Mouse (Mus musculus): ENCODE measurements around the gene Bzw2. TPM values are rescaled to one million over a fixed set of nuclear protein-coding genes. Genes with fewer than 3 reads are reported as not detected.
"Not testable (repeated sequence)": the region's sequence is repeated elsewhere in the genome, so short reads cannot be mapped to it uniquely, and the experiment has no call there.

Bzw2 gene
- 100 to 1,000 TPM; 105 to 125 TPM for total RNA-seq (2021)
- long read RNA-seq, experiment 1, transcript Bzw2-201 (12 exons, 1,871 nt) = major isoform, 87 of 92 reads
- long read RNA-seq, experiment 1, partial matches to known transcripts = 4 of 92 reads
- long read RNA-seq, experiment 1, other reads (novel, unspliced or antisense) = 0 of 92 reads
- long read RNA-seq, experiment 2, transcript Bzw2-201 (12 exons, 1,871 nt) = major isoform, 50 of 55 reads
- long read RNA-seq, experiment 2, partial matches to known transcripts = 3 of 55 reads
- long read RNA-seq, experiment 2, other reads (novel, unspliced or antisense) = 2 of 55 reads

- peak; percentile 54 for DNase-seq (ENCODE audit: low spot score)
Measured at GRCm38 (mm10) chr12:36157638-36158308, at the start of gene Bzw2. Gene Bzw2, minus strand, starts transcription at chr12:36158080.

- peak; percentile 56 for DNase-seq (ENCODE audit: low spot score)
Measured at GRCm38 (mm10) chr12:36207072-36207799, 49.4 kb upstream of the Bzw2 start.

- DNase-seq (ENCODE audit: low spot score) = not testable (repeated sequence)
Measured at GRCm38 (mm10) chr12:36205579-36206119, 47.8 kb upstream of the Bzw2 start.

DNA sequence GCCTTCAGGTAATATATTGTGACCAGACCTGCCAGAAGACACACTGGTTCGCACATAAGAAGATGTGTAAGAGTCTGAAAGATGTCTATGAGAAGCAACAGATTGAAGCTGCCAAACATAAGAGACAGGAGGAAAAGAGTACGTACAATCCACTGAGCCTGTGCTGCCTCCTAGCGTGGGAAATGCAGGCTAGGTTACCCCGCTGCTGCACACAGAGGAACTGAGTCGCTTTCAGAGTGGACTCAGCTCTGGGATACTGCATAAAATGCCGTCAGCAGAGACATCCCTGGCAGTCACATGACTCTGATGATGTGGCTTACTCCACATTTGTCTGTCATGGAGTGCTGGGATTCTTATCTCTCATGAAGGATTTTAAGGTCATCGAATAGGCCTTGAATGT lies 37.1 kb upstream of the Bzw2 start:
- DNase-seq (ENCODE audit: low spot score) = no peak

DNA sequence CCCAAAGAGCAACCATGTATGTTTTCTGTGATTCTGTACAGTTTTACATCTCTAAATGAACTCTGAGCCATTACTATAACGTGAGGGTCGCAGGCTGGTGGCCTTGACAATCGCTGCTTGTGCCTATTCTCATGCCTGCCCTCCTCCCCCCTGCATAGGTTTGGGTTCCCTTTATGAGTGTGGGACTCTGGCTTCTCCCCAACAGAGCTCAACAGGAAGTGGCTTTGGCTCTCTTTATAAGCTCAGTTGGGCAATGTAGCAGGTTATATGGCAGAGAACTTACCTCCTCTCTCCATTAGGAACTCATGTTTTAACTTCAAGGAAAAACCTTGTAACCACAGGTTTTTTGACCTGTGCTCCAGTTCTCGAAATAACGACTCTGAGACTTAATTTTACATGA lies 32.5 kb upstream of the Bzw2 start:
- no peak for DNase-seq (ENCODE audit: low spot score)

DNA sequence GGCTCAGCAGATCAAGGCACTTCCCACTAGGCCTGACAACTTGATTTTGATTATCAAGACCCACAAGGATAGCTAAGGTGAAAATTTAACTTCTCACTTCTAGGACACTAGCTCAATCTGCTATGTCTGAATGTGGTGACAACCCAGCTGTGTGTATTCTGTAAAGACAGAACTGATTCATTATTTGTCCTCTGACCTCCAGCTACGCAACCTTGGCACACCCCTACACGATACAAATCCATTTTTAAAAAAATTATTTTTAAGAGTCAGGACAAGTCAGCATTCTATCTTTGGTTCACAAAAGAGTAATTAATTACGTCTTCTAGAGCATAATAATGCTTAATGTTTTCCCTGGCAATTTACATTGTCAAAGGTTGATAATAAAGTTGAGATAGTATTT lies 31.7 kb upstream of the Bzw2 start:
- DNase-seq (ENCODE audit: low spot score) = no peak

- no peak for DNase-seq (ENCODE audit: low spot score)
Measured at GRCm38 (mm10) chr12:36187081-36187480, 29.2 kb upstream of the Bzw2 start.

GRCm38 (mm10) chr12:36182570-36182969 lies 24.7 kb upstream of the Bzw2 start:
- DNase-seq (ENCODE audit: low spot score) = peak; percentile 5

- DNase-seq (ENCODE audit: low spot score) = no peak
Measured at GRCm38 (mm10) chr12:36177227-36177626, 19.3 kb upstream of the Bzw2 start.

DNA sequence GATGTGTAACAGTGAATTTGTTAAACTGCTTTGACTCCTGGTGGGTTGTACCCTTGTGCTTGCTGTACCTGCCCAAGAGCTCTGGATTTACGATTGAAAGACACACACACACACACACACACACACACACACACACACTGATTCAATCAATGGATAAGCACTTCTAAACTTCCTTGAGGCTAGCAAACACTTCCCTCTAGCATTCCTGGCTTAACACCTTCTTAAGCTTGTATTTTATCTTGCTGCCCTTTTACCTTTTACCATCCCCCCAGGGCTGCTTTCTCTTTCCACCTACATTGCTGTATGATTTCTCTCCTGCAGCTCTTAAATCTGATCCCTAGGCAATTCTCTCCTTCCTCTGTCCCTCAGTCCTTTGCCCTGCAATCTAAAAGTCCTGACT lies 7.4 kb upstream of the Bzw2 start:
- no peak for DNase-seq (ENCODE audit: low spot score)

- DNase-seq (ENCODE audit: low spot score) = no peak
Measured at GRCm38 (mm10) chr12:36164126-36164791, 6.4 kb upstream of the Bzw2 start.

- no peak for DNase-seq (ENCODE audit: low spot score)
Measured at GRCm38 (mm10) chr12:36157304-36157637, 609 bp downstream of the Bzw2 start.

- DNase-seq (ENCODE audit: low spot score) = peak; percentile 89
Measured at GRCm38 (mm10) chr12:36156637-36157303, 1.1 kb downstream of the Bzw2 start, which contains the start of gene Ankmy2. Gene Ankmy2, plus strand, starts transcription at chr12:36157114.

GRCm38 (mm10) chr12:36156101-36156636 lies 1.7 kb downstream of the Bzw2 start:
- no peak for DNase-seq (ENCODE audit: low spot score)

DNA sequence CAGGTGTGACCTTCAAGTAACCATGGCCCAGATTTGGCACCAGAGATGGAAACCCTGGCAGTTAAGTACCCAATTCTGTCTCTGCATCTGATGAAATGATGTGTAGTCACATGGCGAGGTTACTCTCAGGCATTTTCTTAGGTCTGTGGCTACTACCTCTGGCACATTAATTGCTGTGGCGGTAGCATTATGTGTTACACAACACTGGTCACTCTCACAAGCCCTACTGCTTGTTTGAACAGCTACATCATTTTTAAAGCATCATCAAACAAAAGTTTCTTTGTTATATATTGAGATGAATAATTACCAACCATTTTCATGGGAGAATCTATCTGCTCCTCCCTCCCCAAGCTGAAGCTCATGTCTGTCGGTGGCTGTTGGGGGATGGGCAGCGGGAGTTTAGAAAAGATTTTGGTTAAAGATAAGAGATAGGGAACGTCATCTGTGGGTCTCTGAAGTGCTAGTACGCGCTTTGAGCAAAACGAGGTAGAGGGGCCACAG lies 2.7 kb downstream of the Bzw2 start:
- DNase-seq (ENCODE audit: low spot score) = peak; percentile 58

DNA sequence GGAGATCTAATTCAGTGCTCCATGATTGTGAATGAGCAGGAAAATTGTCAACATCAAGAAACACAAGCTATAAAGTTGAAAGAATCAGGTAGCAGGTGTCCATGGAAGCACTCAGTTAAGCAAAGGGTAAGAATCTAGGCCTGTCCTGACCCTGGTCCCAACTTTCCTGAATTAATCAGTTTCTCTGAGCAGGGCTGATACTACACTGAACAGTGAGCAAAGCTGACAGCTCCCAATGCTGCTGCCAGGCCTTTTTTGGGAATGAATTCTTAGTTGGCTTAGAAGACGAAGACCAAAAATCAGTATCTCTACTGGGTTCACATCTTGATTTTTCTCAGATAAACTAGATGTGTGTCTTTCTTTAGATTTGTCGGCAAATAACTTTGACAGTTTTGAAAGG lies 7.1 kb downstream of the Bzw2 start:
- DNase-seq (ENCODE audit: low spot score) = no peak

DNA sequence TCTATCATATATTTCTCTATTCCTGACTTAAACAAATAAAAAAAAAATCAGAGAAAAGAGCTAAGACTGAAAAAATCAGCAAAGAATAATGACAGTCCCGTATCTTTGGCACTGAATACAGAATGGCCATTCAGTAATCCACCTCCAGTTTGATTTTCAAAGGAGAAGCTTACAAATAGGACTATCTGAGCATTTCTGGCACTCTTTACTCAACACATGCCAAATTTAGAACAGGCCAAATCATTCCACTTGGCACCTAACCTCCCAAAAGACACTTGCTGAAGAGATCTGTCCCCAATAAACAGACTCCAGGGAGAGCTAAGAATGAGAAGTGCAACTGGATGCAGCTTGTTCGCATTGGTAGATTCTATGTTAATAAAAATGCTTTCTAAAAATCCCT lies 7.6 kb downstream of the Bzw2 start:
- DNase-seq (ENCODE audit: low spot score) = peak; percentile 39

DNA sequence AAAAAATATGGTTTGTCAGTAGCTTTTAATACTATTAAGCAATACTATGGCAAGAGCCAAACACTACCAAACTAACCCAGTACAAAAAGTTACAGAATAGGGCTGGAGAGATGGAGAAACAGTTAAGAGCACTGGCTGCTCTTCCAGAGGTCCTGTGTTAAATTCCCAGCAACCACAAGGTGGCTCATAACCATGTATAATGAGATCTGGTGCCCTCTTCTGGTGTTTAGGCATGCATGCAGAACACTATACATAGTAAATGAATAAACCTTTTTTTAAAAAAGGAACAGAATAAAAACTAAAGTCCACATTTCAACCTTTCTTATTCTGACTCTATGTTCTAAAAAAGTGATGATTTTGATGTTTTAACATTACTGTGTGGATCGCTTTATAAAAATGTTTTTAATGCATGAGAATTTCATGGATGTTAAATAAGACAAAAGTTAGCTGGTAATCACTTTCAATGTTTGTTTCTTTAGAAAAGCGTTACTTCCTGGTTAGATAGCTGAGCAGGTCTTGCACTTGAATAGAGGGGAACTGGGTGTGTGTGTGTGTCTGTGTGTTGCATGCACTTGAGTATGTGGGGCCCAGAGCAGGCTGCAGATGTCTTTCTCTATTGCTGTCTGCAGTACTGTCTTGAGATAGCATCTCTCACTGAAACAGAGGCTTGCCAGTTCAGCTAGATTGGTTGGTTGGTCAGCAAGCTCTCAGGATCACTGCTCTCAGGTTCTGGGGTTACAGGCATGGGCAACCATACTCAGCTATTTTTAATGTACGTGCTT lies 11.5 kb downstream of the Bzw2 start:
- no peak for DNase-seq (ENCODE audit: low spot score)

- no peak for DNase-seq (ENCODE audit: low spot score)
Measured at GRCm38 (mm10) chr12:36140401-36140800, 17.5 kb downstream of the Bzw2 start.

GRCm38 (mm10) chr12:36137192-36137591 lies 20.7 kb downstream of the Bzw2 start:
- peak; percentile 48 for DNase-seq (ENCODE audit: low spot score)
